Mouse (Mus musculus): ENCODE results near the gene Hjurp. TPM values are rescaled to one million over a fixed set of nuclear protein-coding genes. Genes with fewer than 3 reads are reported as not detected.
"Not testable (repeated sequence)": the region's sequence is repeated elsewhere in the genome, so short reads cannot be mapped to it uniquely, and the experiment has no call there.

Gene Hjurp
- polyA plus RNA-seq, 1 experiment from 2014 or later = 209 TPM

GRCm38 (mm10) chr1:88229566-88229965 lies 47.9 kb downstream of the Hjurp start:
- Histone ChIP-seq H3K9me3 (peaks cover 93% of the 10 kb centered on the region), H3K4me2 (no peak overlapping the region), H3K4me1 (no peaks in the 10 kb centered on the region), H3K9ac (no peak overlapping the region), H3K36me3 (replicated peaks) (no peaks in the 10 kb centered on the region), H3K4me3 (replicated peaks) (no peak overlapping the region), H3K27me3 (no peaks in the 10 kb centered on the region), H3K27ac (no peak overlapping the region)
- no peak for ATAC-seq (ENCODE audit: low FRiP score)
- WGBS = 79% methylated on average over 3 of the region's 3 CpGs

GRCm38 (mm10) chr1:88228121-88228520 lies 49.3 kb downstream of the Hjurp start:
- 72% methylated on average over 7 of the region's 7 CpGs for WGBS
- H3K36me3 ChIP-seq (replicated peaks) = no peaks in the 10 kb centered on the region
- H3K27ac ChIP-seq = no peak overlapping the region
- no peaks in the 10 kb centered on the region for H3K4me1 ChIP-seq
- no peaks in the 10 kb centered on the region for H3K27me3 ChIP-seq
- no peak overlapping the region for H3K4me3 ChIP-seq (replicated peaks)
- no peak overlapping the region for H3K4me2 ChIP-seq
- H3K9me3 ChIP-seq = peaks cover 79% of the 10 kb centered on the region
- no peak overlapping the region for H3K9ac ChIP-seq
- no peak for ATAC-seq (ENCODE audit: low FRiP score)

- Histone ChIP-seq H3K4me1 (no peaks in the 10 kb centered on the region), H3K4me2 (no peak overlapping the region), H3K27ac (no peak overlapping the region), H3K9ac (no peak overlapping the region), H3K4me3 (replicated peaks) (no peak overlapping the region), H3K36me3 (replicated peaks) (no peaks in the 10 kb centered on the region), H3K9me3 (peaks cover 72% of the 10 kb centered on the region), H3K27me3 (no peaks in the 10 kb centered on the region)
- no peak for ATAC-seq (ENCODE audit: low FRiP score)
- WGBS = 65% methylated on average over 2 of the region's 2 CpGs
Measured at GRCm38 (mm10) chr1:88227482-88227881, 50.0 kb downstream of the Hjurp start.

GRCm38 (mm10) chr1:88226670-88227379 lies 50.6 kb downstream of the Hjurp start, which contains the start of gene Mroh2a:
TSS of gene Mroh2a (plus strand) at chr1:88226986.
- Histone ChIP-seq H3K9me3 (peaks cover 70% of the 10 kb centered on the region), H3K4me1 (no peaks in the 10 kb centered on the region), H3K27ac (no peak within 1 kb of the TSS), H3K36me3 (replicated peaks) (no peaks in the 10 kb centered on the region), H3K4me3 (replicated peaks) (no peak within 1 kb of the TSS), H3K4me2 (no peak within 1 kb of the TSS), H3K9ac (no peak within 1 kb of the TSS), H3K27me3 (no peaks in the 10 kb centered on the region)
- 56% methylated on average over 5 of the region's 5 CpGs for WGBS
- no peak for ATAC-seq (ENCODE audit: low FRiP score)

- no peak overlapping the region for H3K27ac ChIP-seq
- no peaks in the 10 kb centered on the region for H3K4me1 ChIP-seq
- no peak overlapping the region for H3K4me3 ChIP-seq (replicated peaks)
- no peaks in the 10 kb centered on the region for H3K36me3 ChIP-seq (replicated peaks)
- no peak for ATAC-seq (ENCODE audit: low FRiP score)
- no peak overlapping the region for H3K4me2 ChIP-seq
- H3K27me3 ChIP-seq = no peaks in the 10 kb centered on the region
- peaks cover 59% of the 10 kb centered on the region for H3K9me3 ChIP-seq
- no peak overlapping the region for H3K9ac ChIP-seq
Measured at GRCm38 (mm10) chr1:88225741-88226140, 51.7 kb downstream of the Hjurp start.

- H3K9me3 ChIP-seq = peaks cover 55% of the 10 kb centered on the region
- H3K9ac ChIP-seq; ATAC-seq (ENCODE audit: low FRiP score); H3K27me3 ChIP-seq; H3K4me1 ChIP-seq; H3K27ac ChIP-seq; H3K36me3 ChIP-seq (replicated peaks); H3K4me2 ChIP-seq; H3K4me3 ChIP-seq (replicated peaks): not testable (repeated sequence)
- 38% methylated on average over 2 of the region's 2 CpGs for WGBS
Measured at GRCm38 (mm10) chr1:88225301-88225700, 52.1 kb downstream of the Hjurp start.

- no peak overlapping the region for H3K27ac ChIP-seq
- no peaks in the 10 kb centered on the region for H3K4me1 ChIP-seq
- H3K4me2 ChIP-seq = no peak overlapping the region
- whole genome bisulfite sequencing = 67% methylated on average over 2 of the region's 2 CpGs
- peaks cover 44% of the 10 kb centered on the region for H3K9me3 ChIP-seq
- no peaks in the 10 kb centered on the region for H3K27me3 ChIP-seq
- no peak for ATAC-seq (ENCODE audit: low FRiP score)
- H3K9ac ChIP-seq = no peak overlapping the region
- H3K4me3 ChIP-seq (replicated peaks) = no peak overlapping the region
- no peaks in the 10 kb centered on the region for H3K36me3 ChIP-seq (replicated peaks)
Measured at GRCm38 (mm10) chr1:88224029-88224776, 53.2 kb downstream of the Hjurp start.

GRCm38 (mm10) chr1:88223591-88223990 lies 53.8 kb downstream of the Hjurp start:
- Histone ChIP-seq H3K9ac (no peak overlapping the region), H3K27ac (no peak overlapping the region), H3K4me3 (replicated peaks) (no peak overlapping the region), H3K27me3 (no peaks in the 10 kb centered on the region), H3K9me3 (peaks cover 38% of the 10 kb centered on the region), H3K4me2 (no peak overlapping the region), H3K36me3 (replicated peaks) (no peaks in the 10 kb centered on the region), H3K4me1 (no peaks in the 10 kb centered on the region)
- WGBS = 51% methylated on average over 1 of the region's 1 CpGs
- ATAC-seq (ENCODE audit: low FRiP score) = no peak

GRCm38 (mm10) chr1:88223011-88223515 lies 54.4 kb downstream of the Hjurp start:
- H3K27ac ChIP-seq; H3K4me2 ChIP-seq; ATAC-seq (ENCODE audit: low FRiP score); H3K4me3 ChIP-seq (replicated peaks); H3K27me3 ChIP-seq; H3K4me1 ChIP-seq; H3K9ac ChIP-seq; H3K36me3 ChIP-seq (replicated peaks): not testable (repeated sequence)
- H3K9me3 ChIP-seq = peaks cover 32% of the 10 kb centered on the region

- no peak overlapping the region for H3K4me2 ChIP-seq
- no peak for ATAC-seq (ENCODE audit: low FRiP score)
- H3K4me3 ChIP-seq (replicated peaks) = no peak overlapping the region
- no peaks in the 10 kb centered on the region for H3K4me1 ChIP-seq
- H3K9me3 ChIP-seq = peaks cover 29% of the 10 kb centered on the region
- WGBS = 49% methylated on average over 2 of the region's 2 CpGs
- H3K36me3 ChIP-seq (replicated peaks) = no peaks in the 10 kb centered on the region
- no peak overlapping the region for H3K27ac ChIP-seq
- no peak overlapping the region for H3K9ac ChIP-seq
- no peaks in the 10 kb centered on the region for H3K27me3 ChIP-seq
Measured at GRCm38 (mm10) chr1:88222216-88222615, 55.2 kb downstream of the Hjurp start.

GRCm38 (mm10) chr1:88220336-88220735 lies 57.1 kb downstream of the Hjurp start:
- no peak for ATAC-seq (ENCODE audit: low FRiP score)

GRCm38 (mm10) chr1:88219054-88219453 lies 58.4 kb downstream of the Hjurp start:
- 18% methylated on average over 1 of the region's 1 CpGs for WGBS
- H3K9ac ChIP-seq = no peak overlapping the region
- ATAC-seq (ENCODE audit: low FRiP score) = no peak
- no peaks in the 10 kb centered on the region for H3K36me3 ChIP-seq (replicated peaks)
- H3K4me2 ChIP-seq = no peak overlapping the region
- no peak overlapping the region for H3K27ac ChIP-seq
- H3K9me3 ChIP-seq = peaks cover 37% of the 10 kb centered on the region
- H3K27me3 ChIP-seq = no peaks in the 10 kb centered on the region
- H3K4me3 ChIP-seq (replicated peaks) = no peak overlapping the region
- H3K4me1 ChIP-seq = no peaks in the 10 kb centered on the region

More at GRCm38 (mm10) chr1:88220336-88220735, 57.1 kb downstream of the Hjurp start:
- no peak overlapping the region for H3K4me3 ChIP-seq (replicated peaks)
- no peaks in the 10 kb centered on the region for H3K4me1 ChIP-seq
- H3K27ac ChIP-seq = no peak overlapping the region
- no peak overlapping the region for H3K4me2 ChIP-seq
- no peak overlapping the region for H3K9ac ChIP-seq
- peaks cover 27% of the 10 kb centered on the region for H3K9me3 ChIP-seq
- no peaks in the 10 kb centered on the region for H3K36me3 ChIP-seq (replicated peaks)
- H3K27me3 ChIP-seq = no peaks in the 10 kb centered on the region

- H3K36me3 ChIP-seq (replicated peaks) = no peaks in the 10 kb centered on the region
- no peak for ATAC-seq (ENCODE audit: low FRiP score)
- H3K9me3 ChIP-seq = peaks cover 42% of the 10 kb centered on the region
- no peaks in the 10 kb centered on the region for H3K4me1 ChIP-seq
- H3K9ac ChIP-seq = no peak overlapping the region
- H3K27me3 ChIP-seq = no peaks in the 10 kb centered on the region
- H3K4me3 ChIP-seq (replicated peaks) = no peak overlapping the region
- 51% methylated on average over 4 of the region's 4 CpGs for WGBS
- no peak overlapping the region for H3K4me2 ChIP-seq
- H3K27ac ChIP-seq = no peak overlapping the region
Measured at GRCm38 (mm10) chr1:88218591-88218990, 58.8 kb downstream of the Hjurp start.
